Mouse (Mus musculus) megakaryocyte, embryonic 14.5 days (primary cell): Measurements from ENCODE around the gene Cyth3.

Experiments
- FLI1 ChIP-seq: IDR thresholded peaks from 2 replicates; pipeline ENCODE4 v1.6.1; 2012; ENCODE audit warnings: low read length, inconsistent platforms, mixed read lengths
- GATA1 ChIP-seq: IDR thresholded peaks from 3 replicates; pipeline ENCODE4 v1.6.1; 2012; ENCODE audit warnings: mixed read lengths, low read length, inconsistent platforms, borderline replicate concordance

- TF ChIP-seq GATA1 (no peak), FLI1 (no peak)
Observed at GRCm38 (mm10) chr5:143684911-143685390, 62.7 kb downstream of the Cyth3 start.
